Comparison of ENCODE assay signal across 15 mouse cellular contexts in genomic region chr4:150454571-150455306, GRCm38 (mm10).
DNase-seq lines count a peak whose midpoint lies in the region; ATAC-seq and TF ChIP-seq lines count a peak whose summit lies in the region.
"Had no signal": no experiment of that assay in that cellular context is flagged by ENCODE, and none has a peak within 500 bp of the region (broad histone marks: within the 10 kb centered on the region; RNA-seq: fewer than 3 reads in every experiment).

No protein-coding gene starts in this region.

- no peak for TF ChIP-seq EP300 in stomach, postnatal 0 days (optimal IDR thresholded peaks at IDR 0.05)

- WGBS in heart, embryonic 15.5 days: 43% methylated on average over 12 of the region's 12 CpGs
- WGBS in liver, adult 2 months: 41% methylated on average over 12 of the region's 12 CpGs
- WGBS in embryonic facial prominence, embryonic 14.5 days: 38% methylated on average over 12 of the region's 12 CpGs
- WGBS in limb, embryonic 15.5 days: 58% methylated on average over 12 of the region's 12 CpGs
- WGBS in stomach, postnatal 0 days: 57% methylated on average over 12 of the region's 12 CpGs

- H3K4me2 ChIP-seq in heart, embryonic 15.5 days: no peak overlapping the region
- no peak overlapping the region for H3K4me2 ChIP-seq in embryonic facial prominence, embryonic 14.5 days (ENCODE audit: low read depth, low read length)
- H3K4me2 ChIP-seq in limb, embryonic 15.5 days: no peak overlapping the region
- no peak overlapping the region for H3K4me2 ChIP-seq in stomach, postnatal 0 days (replicated peaks; ENCODE audit: low read depth)
- H3K4me2 ChIP-seq: midbrain, embryonic 12.5 days; stomach, embryonic 15.5 days had no signal

- peaks cover 19% of the 10 kb centered on the region; the same call in 1 of the 2 replicates for H3K79me2 ChIP-seq in liver, adult 2 months (ENCODE audit: control insufficient read depth, insufficient read depth, low read length)

- no peak for ATAC-seq in heart, embryonic 15.5 days (replicated peaks; ENCODE audit: insufficient number of reproducible peaks, insufficient read depth, low FRiP score, low read depth)
- no peak for ATAC-seq in embryonic facial prominence, embryonic 14.5 days (ENCODE audit: low read depth)
- no peak for ATAC-seq in limb, embryonic 15.5 days (ENCODE audit: insufficient number of reproducible peaks, low FRiP score, low TSS enrichment, low read depth)
- ATAC-seq in stomach, postnatal 0 days (ENCODE audit: low FRiP score, low TSS enrichment): no peak
- ATAC-seq: forebrain, embryonic 14.5 days; lung, postnatal 0 days; Patski had no signal

- no peak for DNase-seq in heart, adult 9 months (ENCODE audit: low spot score in 2 of 2)
- DNase-seq in liver, adult 2 months (ENCODE audit: extremely low read depth, low read depth, low spot score): peak; percentile 67
- DNase-seq in liver: no peak
- no peak for DNase-seq in embryonic facial prominence, embryonic 14.5 days (ENCODE audit: low spot score)
- no peak for DNase-seq in stomach, postnatal 0 days (ENCODE audit: low spot score)
- DNase-seq: cerebellum, adult 8-10 months; embryo, embryonic 11 days; kidney, postnatal 25 days had no signal

- no peak overlapping the region for H3K9ac ChIP-seq in heart, embryonic 15.5 days
- H3K9ac ChIP-seq in liver, adult 2 months (ENCODE audit: low read depth, low read length): no peak overlapping the region
- H3K9ac ChIP-seq in embryonic facial prominence, embryonic 14.5 days (ENCODE audit: low read depth, low read length): no peak overlapping the region
- H3K9ac ChIP-seq in limb, embryonic 15.5 days: no peak overlapping the region
- no peak overlapping the region for H3K9ac ChIP-seq in stomach, postnatal 0 days (ENCODE audit: low read length)
- H3K9ac ChIP-seq: midbrain, embryonic 12.5 days; stomach, embryonic 15.5 days had no signal

- peak overlapping the region; percentile 32; the same call in 1 of the 2 replicates for H3K27ac ChIP-seq in heart, embryonic 15.5 days
- H3K27ac ChIP-seq in liver, adult 2 months (replicated peaks; ENCODE audit: insufficient read depth, low read depth, low read length): peak overlapping the region; percentile 48
- peak overlapping the region; percentile 45; the same call in 1 of the 2 replicates for H3K27ac ChIP-seq in embryonic facial prominence, embryonic 14.5 days (replicated peaks; ENCODE audit: low read depth, low read length)
- 0 out of 2 replicates have a peak overlapping the region, but pooled peaks have one; percentile 38 for H3K27ac ChIP-seq in limb, embryonic 15.5 days
- H3K27ac ChIP-seq in stomach, postnatal 0 days (replicated peaks): no peak overlapping the region
- H3K27ac ChIP-seq: midbrain, embryonic 12.5 days; stomach, embryonic 15.5 days had no signal

- no peak overlapping the region for H3K4me3 ChIP-seq in heart, embryonic 15.5 days
- H3K4me3 ChIP-seq in liver, adult 2 months (ENCODE audit: insufficient read depth, low read depth, low read length): no peak overlapping the region
- H3K4me3 ChIP-seq in embryonic facial prominence, embryonic 14.5 days (ENCODE audit: low read depth, low read length): no peak overlapping the region
- no peak overlapping the region for H3K4me3 ChIP-seq in limb, embryonic 15.5 days
- no peak overlapping the region for H3K4me3 ChIP-seq in stomach, postnatal 0 days (ENCODE audit: low read depth, low read length)
- H3K4me3 ChIP-seq: midbrain, embryonic 12.5 days; stomach, embryonic 15.5 days had no signal

- peaks cover 72% of the 10 kb centered on the region for H3K4me1 ChIP-seq in heart, embryonic 15.5 days (replicated peaks)
- H3K4me1 ChIP-seq in liver, adult 2 months (ENCODE audit: control insufficient read depth, insufficient read depth, low read length): peaks cover 16% of the 10 kb centered on the region
- peaks cover 18% of the 10 kb centered on the region for H3K4me1 ChIP-seq in embryonic facial prominence, embryonic 14.5 days (ENCODE audit: control insufficient read depth, insufficient read depth, low read length)
- peaks cover 17% of the 10 kb centered on the region for H3K4me1 ChIP-seq in limb, embryonic 15.5 days
- H3K4me1 ChIP-seq in stomach, postnatal 0 days (replicated peaks; ENCODE audit: control insufficient read depth, insufficient read depth): no peaks in the 10 kb centered on the region

- no peak for TF ChIP-seq CTCF in liver, adult 2 months (IDR thresholded peaks at IDR 0.05; ENCODE audit: low read depth, low read length)
- TF ChIP-seq CTCF in stomach, postnatal 0 days (IDR thresholded peaks at IDR 0.05; ENCODE audit: low read depth): no peak

- H3K36me3 ChIP-seq in heart, embryonic 15.5 days: no peaks in the 10 kb centered on the region
- H3K36me3 ChIP-seq in liver, adult 2 months (ENCODE audit: control insufficient read depth, insufficient read depth, low read length): no peaks in the 10 kb centered on the region
- H3K36me3 ChIP-seq in embryonic facial prominence, embryonic 14.5 days (ENCODE audit: control insufficient read depth, insufficient read depth, low read length): no peaks in the 10 kb centered on the region
- no peaks in the 10 kb centered on the region for H3K36me3 ChIP-seq in limb, embryonic 15.5 days
- H3K36me3 ChIP-seq in stomach, postnatal 0 days (ENCODE audit: control insufficient read depth, insufficient read depth, low read length): no peaks in the 10 kb centered on the region
- H3K36me3 ChIP-seq: midbrain, embryonic 12.5 days; stomach, embryonic 15.5 days had no signal

- H3K9me3 ChIP-seq in heart, embryonic 15.5 days (replicated peaks): no peaks in the 10 kb centered on the region
- H3K9me3 ChIP-seq in embryonic facial prominence, embryonic 14.5 days (ENCODE audit: control insufficient read depth, low read length): no peaks in the 10 kb centered on the region
- no peaks in the 10 kb centered on the region for H3K9me3 ChIP-seq in limb, embryonic 15.5 days
- no peaks in the 10 kb centered on the region for H3K9me3 ChIP-seq in stomach, postnatal 0 days (ENCODE audit: control insufficient read depth, low read length)
- H3K9me3 ChIP-seq: midbrain, embryonic 12.5 days; stomach, embryonic 15.5 days had no signal

- no peak for TF ChIP-seq POLR2A in liver, adult 2 months (IDR thresholded peaks at IDR 0.05; ENCODE audit: extremely low read depth, insufficient read depth, low read length)

- H3K27me3 ChIP-seq in heart, embryonic 15.5 days: no peaks in the 10 kb centered on the region
- no peaks in the 10 kb centered on the region for H3K27me3 ChIP-seq in liver, adult 2 months (ENCODE audit: control insufficient read depth, insufficient read depth, low read length)
- H3K27me3 ChIP-seq in embryonic facial prominence, embryonic 14.5 days (replicated peaks; ENCODE audit: control insufficient read depth, insufficient read depth, low read length): no peaks in the 10 kb centered on the region
- no peaks in the 10 kb centered on the region for H3K27me3 ChIP-seq in limb, embryonic 15.5 days
- no peaks in the 10 kb centered on the region for H3K27me3 ChIP-seq in stomach, postnatal 0 days (ENCODE audit: control insufficient read depth, insufficient read depth, low read length)
- H3K27me3 ChIP-seq: midbrain, embryonic 12.5 days; Patski; stomach, embryonic 15.5 days had no signal
